Mouse (Mus musculus) megakaryocyte, embryonic 14.5 days (primary cell): ENCODE results near the gene Gm43738.

Experiments
- FLI1 ChIP-seq: IDR thresholded peaks from 2 replicates; pipeline ENCODE4 v1.6.1; 2012; ENCODE audit warnings: low read length, inconsistent platforms, mixed read lengths
- GATA1 ChIP-seq: IDR thresholded peaks from 3 replicates; pipeline ENCODE4 v1.6.1; 2012; ENCODE audit warnings: mixed read lengths, low read length, inconsistent platforms, borderline replicate concordance

GRCm38 (mm10) chr3:89144821-89145220 is 43.9 kb upstream of the Gm43738 start:
- TF ChIP-seq FLI1: no peak
- no peak for TF ChIP-seq GATA1
